Mouse (Mus musculus) forebrain, postnatal 0 days (tissue): ENCODE data around the gene Vamp5. TPM values are rescaled to one million over a fixed set of nuclear protein-coding genes. Genes with fewer than 3 reads are reported as not detected.

Experiments used
- ATAC-seq: fragments of 200-750 bp; cut with Nextera tagmentation; 2 replicates; pipeline ENCODE4 v1.8.0; 2017; ENCODE audit warnings: mild to moderate bottlenecking, moderate library complexity
- DNase-seq: peaks from one replicate; pipeline ENCODE4 v3.0.0-alpha.2; 2015
- H3K27ac ChIP-seq: fragments of 300-500 bp; sonication (generic); 2 replicates; pipeline ENCODE4 v1.5.1; 2014; ENCODE audit warnings: low read depth, mild to moderate bottlenecking, antibody characterized with exemption, low read length, moderate library complexity, mixed read lengths
- H3K27me3 ChIP-seq: fragments of 300-500 bp; sonication (generic); 2 replicates; pipeline ENCODE4 v1.6.1; 2014; ENCODE audit warnings: mild to moderate bottlenecking, low read length, mixed read lengths; ENCODE audit not compliant: insufficient read depth
- H3K36me3 ChIP-seq: fragments of 300-500 bp; sonication (generic); 2 replicates; pipeline ENCODE4 v1.6.1; 2014; ENCODE audit warnings: mild to moderate bottlenecking, moderate library complexity; ENCODE audit not compliant: insufficient read depth
- H3K4me1 ChIP-seq: fragments of 300-500 bp; sonication (generic); 2 replicates; pipeline ENCODE4 v1.6.1; 2014; ENCODE audit warnings: antibody characterized with exemption; ENCODE audit not compliant: insufficient read depth
- H3K4me2 ChIP-seq: fragments of 300-500 bp; sonication (generic); 2 replicates; pipeline ENCODE4 v1.6.1; 2014; ENCODE audit warnings: low read depth, mild to moderate bottlenecking, moderate library complexity
- H3K4me3 ChIP-seq: fragments of 300-500 bp; sonication (generic); 2 replicates; pipeline ENCODE4 v1.5.1; 2014; ENCODE audit warnings: low read depth, low read length, mixed read lengths
- H3K9ac ChIP-seq: fragments of 300-500 bp; sonication (generic); 2 replicates; pipeline ENCODE4 v1.6.1; 2014; ENCODE audit warnings: mild to moderate bottlenecking
- H3K9me3 ChIP-seq: fragments of 300-500 bp; sonication (generic); 2 replicates; pipeline ENCODE4 v1.6.1; 2016; ENCODE audit warnings: low read length
- CTCF ChIP-seq: sonication (generic); IDR thresholded peaks from 2 replicates; pipeline ENCODE4 v1.5.1; 2016; ENCODE audit warnings: antibody characterized with exemption, control low read depth, low read depth
- WGBS: fragments of 180-500 bp; shearing (Covaris S2); extraction: QIAGEN DNeasy Blood & Tissue Kit; methylation state at CpG from one replicate; pipeline ENCODE4 v1.1.7; 2014; 5-methylcytosine and 5-hydroxymethylcytosine counted together
- polyA plus RNA-seq: library from polyadenylated mRNA; unstranded; fragments of >200 nt; fragmentation: Nextera tagmentation; extraction: Ambion mirVana; gene quantifications from 2 replicates; pipeline ENCODE4 v1.2.1, GENCODE M21; 2015
- total RNA-seq: library from RNA; depleted of rRNA; stranded (reverse); fragments of >200 nt; gene quantifications from 2 replicates; pipeline ENCODE4 v1.2.3, GENCODE M21; 2014

Gene Vamp5
- total and polyA plus RNA-seq, 2 experiments from 2014 or later = 11.6 to 17.1 TPM

- H3K4me3 ChIP-seq = no peak overlapping the region
- ATAC-seq (no peak), DNase-seq (no peak)
- no peak overlapping the region for H3K27ac ChIP-seq
- 69% methylated on average over 5 of the region's 5 CpGs for WGBS
- peaks cover 19% of the 10 kb centered on the region for H3K36me3 ChIP-seq
- H3K9me3 ChIP-seq = no peaks in the 10 kb centered on the region
- TF ChIP-seq CTCF = no peak
- H3K4me2 ChIP-seq = no peak overlapping the region
- no peaks in the 10 kb centered on the region for H3K27me3 ChIP-seq
- peaks cover 12% of the 10 kb centered on the region; the same call in 1 of the 2 replicates for H3K4me1 ChIP-seq
- no peak overlapping the region for H3K9ac ChIP-seq
These were observed 27.4 kb downstream of the Vamp5 start for GRCm38 (mm10) chr6:72352636-72353405.

DNA sequence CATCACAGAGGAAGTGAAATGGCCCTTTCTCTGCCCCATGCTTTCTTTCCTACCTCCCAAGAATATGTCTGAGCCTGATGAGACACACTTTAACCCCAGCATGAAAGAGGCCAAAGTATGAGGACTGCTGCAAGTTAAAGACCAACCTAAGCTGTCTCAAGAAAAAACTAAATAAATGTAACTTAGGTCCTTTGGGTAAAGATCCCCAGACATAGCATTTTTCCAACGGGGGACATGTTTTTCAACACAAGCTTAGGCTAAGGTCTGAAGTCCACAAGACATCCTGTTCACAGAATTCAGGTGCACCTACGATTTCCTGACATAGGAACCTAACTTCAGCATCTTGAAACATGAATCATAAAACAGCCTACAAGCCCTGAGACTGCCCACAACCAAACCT, 30.1 kb downstream of the Vamp5 start:
- no peaks in the 10 kb centered on the region for H3K27me3 ChIP-seq
- peaks cover 13% of the 10 kb centered on the region for H3K4me1 ChIP-seq
- no peak overlapping the region for H3K4me3 ChIP-seq
- no peak for ATAC-seq
- DNase-seq = no peak
- H3K9ac ChIP-seq = no peak overlapping the region
- H3K36me3 ChIP-seq = peaks cover 16% of the 10 kb centered on the region
- WGBS = 96% methylated on average over 2 of the region's 2 CpGs
- no peak for TF ChIP-seq CTCF
- no peak overlapping the region for H3K4me2 ChIP-seq
- H3K9me3 ChIP-seq = no peaks in the 10 kb centered on the region
- no peak overlapping the region for H3K27ac ChIP-seq

- Histone ChIP-seq H3K4me3 (no peak overlapping the region), H3K27me3 (no peaks in the 10 kb centered on the region)
- 81% methylated on average over 10 of the region's 10 CpGs for WGBS
These were observed 31.9 kb downstream of the Vamp5 start for GRCm38 (mm10) chr6:72348411-72348810.

GRCm38 (mm10) chr6:72347166-72347941, 32.9 kb downstream of the Vamp5 start, which contains the start of gene 0610030E20Rik:
TSS of gene 0610030E20Rik (plus strand) at chr6:72347317.
- H3K36me3 ChIP-seq = peaks cover 16% of the 10 kb centered on the region
- no peaks in the 10 kb centered on the region for H3K27me3 ChIP-seq
- peak; percentile 43 for TF ChIP-seq CTCF
- DNase-seq (peak; percentile 73), ATAC-seq (peak; percentile 66)
- H3K27ac ChIP-seq = peak within 1 kb of the TSS; percentile 83
- H3K4me1 ChIP-seq = peaks cover 18% of the 10 kb centered on the region
- H3K4me2 ChIP-seq = peak within 1 kb of the TSS; percentile 76
- 2% methylated on average over 65 of the region's 72 CpGs for WGBS
- H3K9me3 ChIP-seq = no peaks in the 10 kb centered on the region
- peak within 1 kb of the TSS; percentile 58 for H3K4me3 ChIP-seq
- H3K9ac ChIP-seq = peak within 1 kb of the TSS; percentile 72

More at GRCm38 (mm10) chr6:72348411-72348810, 31.9 kb downstream of the Vamp5 start:
- Histone ChIP-seq H3K9me3 (no peaks in the 10 kb centered on the region), H3K4me2 (peak overlapping the region; percentile 76), H3K27ac (no peak overlapping the region), H3K9ac (no peak overlapping the region), H3K4me1 (peaks cover 18% of the 10 kb centered on the region), H3K36me3 (peaks cover 16% of the 10 kb centered on the region)
- ATAC-seq (no peak), DNase-seq (no peak)
- TF ChIP-seq CTCF = no peak

- no peak overlapping the region for H3K4me2 ChIP-seq
- H3K9ac ChIP-seq = no peak overlapping the region
- H3K9me3 ChIP-seq = no peaks in the 10 kb centered on the region
- 87% methylated on average over 4 of the region's 4 CpGs for WGBS
- ATAC-seq (no peak), DNase-seq (no peak)
- peaks cover 18% of the 10 kb centered on the region for H3K4me1 ChIP-seq
- H3K4me3 ChIP-seq = no peak overlapping the region
- H3K27me3 ChIP-seq = no peaks in the 10 kb centered on the region
- no peak for TF ChIP-seq CTCF
- peaks cover 16% of the 10 kb centered on the region for H3K36me3 ChIP-seq
- no peak overlapping the region for H3K27ac ChIP-seq
These were observed 34.0 kb downstream of the Vamp5 start for GRCm38 (mm10) chr6:72346261-72346660.

DNA sequence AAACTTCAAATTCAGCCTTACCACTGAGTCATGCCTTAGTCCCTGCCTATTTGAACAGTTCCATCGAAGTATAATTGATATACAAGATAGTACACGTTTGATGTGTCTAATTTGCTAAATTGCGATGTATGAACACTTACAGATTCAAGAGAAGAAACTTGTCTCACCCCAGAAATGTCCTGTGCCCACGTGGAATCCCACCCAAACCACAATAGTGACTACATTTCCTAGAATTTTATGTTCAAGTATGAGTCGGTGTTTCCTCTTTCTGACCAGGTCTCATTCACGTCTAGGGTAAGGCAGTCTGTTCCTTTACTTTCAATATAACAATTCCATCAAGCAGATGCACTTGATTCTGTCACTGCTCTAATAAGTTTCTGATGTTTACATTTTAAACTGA, 34.6 kb downstream of the Vamp5 start:
- H3K27ac ChIP-seq = no peak overlapping the region
- TF ChIP-seq CTCF = no peak
- DNase-seq (no peak), ATAC-seq (no peak)
- H3K9me3 ChIP-seq = no peaks in the 10 kb centered on the region
- H3K27me3 ChIP-seq = no peaks in the 10 kb centered on the region
- H3K9ac ChIP-seq = peak overlapping the region; percentile 72; the same call in 1 of the 2 replicates
- H3K4me3 ChIP-seq = peak overlapping the region; percentile 80
- peak overlapping the region; percentile 63 for H3K4me2 ChIP-seq
- peaks cover 12% of the 10 kb centered on the region for H3K36me3 ChIP-seq
- 56% methylated on average over 6 of the region's 6 CpGs for WGBS
- peaks cover 18% of the 10 kb centered on the region for H3K4me1 ChIP-seq
